Mouse (Mus musculus): Measurements from ENCODE around the gene Tspan32. TPM values are rescaled to one million over a fixed set of nuclear protein-coding genes. Genes with fewer than 3 reads are reported as not detected.

The Tspan32 gene
- polyA plus RNA-seq, 1 experiment from 2014 or later, result 6.8 TPM

DNA sequence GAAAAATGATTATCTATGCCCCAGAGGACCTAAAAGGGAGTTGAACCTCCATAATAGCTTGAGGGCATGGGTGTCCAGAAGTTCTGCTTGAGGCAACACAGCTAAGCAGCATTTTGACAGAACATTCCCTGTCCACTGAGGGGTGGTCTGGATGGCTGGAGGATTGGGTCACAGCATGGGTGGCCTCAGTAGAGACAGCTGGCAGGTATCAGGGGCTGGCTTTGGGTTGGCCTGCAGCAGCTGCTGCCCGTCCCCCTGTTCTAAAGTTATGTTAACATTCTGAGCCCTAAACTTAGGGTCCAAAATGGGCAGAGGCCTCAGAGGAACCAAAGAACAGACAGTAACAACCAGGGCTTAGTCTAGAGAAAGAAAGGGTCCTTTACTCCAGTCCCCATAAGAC, 6.4 kb downstream of the Tspan32 start:
- Histone ChIP-seq H3K4me3 (no peak overlapping the region), H3K4me1 (peaks cover 40% of the 10 kb centered on the region), H3K9me3 (no peaks in the 10 kb centered on the region), H3K27ac (no peak overlapping the region), H3K27me3 (ENCODE audit: poor library complexity, severe bottlenecking) (no peaks in the 10 kb centered on the region), H3K36me3 (replicated peaks) (no peaks in the 10 kb centered on the region)
- 79% methylated on average over 1 of the region's 1 CpGs for WGBS
- DNase-seq (ENCODE audit: extremely low spot score, low spot score), result no peak

DNA sequence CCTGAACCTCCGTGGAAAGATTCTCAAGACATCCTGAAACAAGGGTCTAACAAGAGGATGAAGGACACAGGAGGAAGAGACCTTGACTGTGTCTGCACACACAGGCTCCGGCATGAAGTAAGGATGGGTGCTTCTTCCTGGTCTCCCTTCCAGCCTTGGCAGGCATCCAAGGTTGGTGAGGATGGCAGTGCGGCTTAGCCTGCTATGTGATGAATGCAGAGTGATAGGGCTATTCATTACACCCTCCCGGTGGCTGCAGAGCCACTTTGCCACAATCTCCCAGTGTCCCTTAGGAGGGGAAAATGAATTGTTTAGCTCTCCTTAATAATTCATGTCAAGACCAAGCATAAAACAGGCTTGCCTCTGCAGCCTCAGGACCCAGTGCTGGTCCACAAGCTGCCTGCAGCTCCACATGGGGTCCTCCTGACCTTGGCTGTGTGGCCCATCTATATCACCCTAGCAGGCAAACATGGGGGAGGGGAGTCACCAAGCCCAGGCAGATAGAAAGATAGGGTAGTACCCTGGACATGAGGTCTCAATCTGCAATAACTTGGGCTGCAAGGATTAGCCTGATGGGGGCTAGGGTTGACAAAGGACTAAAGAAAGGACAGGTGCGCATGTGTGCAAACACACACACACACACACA, 7.5 kb downstream of the Tspan32 start:
- no peaks in the 10 kb centered on the region for H3K27me3 ChIP-seq (ENCODE audit: poor library complexity, severe bottlenecking)
- H3K4me1 ChIP-seq, result peaks cover 40% of the 10 kb centered on the region
- H3K4me3 ChIP-seq, result no peak overlapping the region
- WGBS, result 91% methylated on average over 5 of the region's 5 CpGs
- H3K9me3 ChIP-seq, result no peaks in the 10 kb centered on the region
- no peak overlapping the region for H3K27ac ChIP-seq
- H3K36me3 ChIP-seq (replicated peaks), result no peaks in the 10 kb centered on the region
- no peak for DNase-seq (ENCODE audit: extremely low spot score, low spot score)

DNA sequence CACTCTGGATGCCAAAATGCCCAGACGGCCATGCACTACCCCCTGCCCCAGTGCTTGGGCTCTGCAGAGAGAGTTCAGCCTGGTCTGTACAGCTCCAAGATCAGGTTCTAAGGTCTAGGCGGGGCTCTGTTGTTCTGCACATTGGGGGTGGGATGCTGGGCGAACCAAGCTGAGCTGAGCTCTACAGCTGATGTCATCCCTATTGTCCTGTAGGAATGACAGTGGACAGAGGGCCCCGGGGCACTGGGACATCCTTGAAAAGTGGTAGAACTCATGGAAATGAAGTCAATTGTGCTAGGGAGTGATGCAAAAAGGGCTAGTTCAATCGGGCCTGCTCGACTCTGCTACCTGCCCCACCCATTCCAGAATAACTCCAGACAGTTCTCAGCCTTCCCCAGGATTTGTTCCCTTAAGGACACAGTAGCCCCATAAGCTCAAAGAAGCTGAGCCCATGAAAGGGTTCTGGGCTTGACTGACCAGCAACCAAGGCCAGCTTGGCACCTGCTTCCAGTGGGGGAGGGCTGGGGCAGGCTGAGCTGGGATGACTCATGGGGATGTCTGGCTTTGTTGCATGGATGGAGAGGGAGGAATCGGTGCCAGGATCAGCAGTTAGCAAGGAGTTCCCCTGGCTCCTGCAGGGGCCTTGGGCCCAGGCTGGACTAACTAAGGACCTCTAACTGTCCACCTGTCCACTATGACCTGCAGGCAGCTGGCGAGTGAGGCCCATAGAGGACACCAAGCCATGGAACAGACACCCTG, 8.8 kb downstream of the Tspan32 start:
- DNase-seq (ENCODE audit: extremely low spot score, low spot score), result no peak
- H3K27ac ChIP-seq, result 0 out of 2 replicates have a peak overlapping the region, but pooled peaks have one; percentile 20
- no peaks in the 10 kb centered on the region for H3K9me3 ChIP-seq
- no peak overlapping the region for H3K4me3 ChIP-seq
- H3K27me3 ChIP-seq (ENCODE audit: poor library complexity, severe bottlenecking), result no peaks in the 10 kb centered on the region
- 75% methylated on average over 8 of the region's 8 CpGs for WGBS
- no peaks in the 10 kb centered on the region for H3K36me3 ChIP-seq (replicated peaks)
- peaks cover 30% of the 10 kb centered on the region for H3K4me1 ChIP-seq

DNA sequence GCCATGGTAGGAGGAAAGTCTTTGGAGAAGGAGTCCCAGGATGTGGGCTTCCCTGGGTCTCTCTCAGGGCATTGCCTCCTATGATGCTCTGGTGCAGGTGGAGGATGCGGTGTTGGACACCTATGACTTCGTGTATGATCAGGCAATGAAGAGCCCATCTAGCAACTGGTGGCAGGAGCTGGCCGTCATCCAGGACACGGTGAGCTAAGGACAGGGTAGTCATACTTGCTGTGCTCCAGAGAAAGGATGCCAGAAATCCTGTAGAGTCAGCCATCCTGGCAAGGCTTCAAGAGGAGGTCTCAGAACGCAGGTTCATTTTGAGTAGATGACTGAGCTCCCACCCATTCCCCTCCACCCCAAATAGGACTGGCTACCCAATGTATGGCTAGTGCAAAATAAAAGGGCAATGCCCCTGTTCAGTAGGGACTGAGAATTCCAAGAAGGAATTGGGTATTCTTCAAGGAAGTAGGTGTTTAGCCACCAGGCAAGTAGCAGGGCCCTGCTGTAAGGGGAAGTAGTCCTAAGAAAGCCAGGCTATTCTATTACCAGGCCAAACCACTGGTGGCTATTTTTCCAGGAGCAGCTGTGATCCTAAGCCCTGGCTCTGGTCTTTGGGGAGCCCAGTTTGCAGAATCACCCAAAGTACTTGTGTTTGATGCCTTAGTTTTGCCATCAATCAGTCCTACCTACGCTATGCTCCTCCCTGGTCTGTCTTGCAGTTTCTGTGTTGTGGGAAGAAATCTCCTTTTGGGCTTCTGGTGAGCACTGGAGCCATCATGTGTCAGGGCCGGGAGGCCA, 10.2 kb downstream of the Tspan32 start:
- H3K9me3 ChIP-seq, result no peaks in the 10 kb centered on the region
- DNase-seq (ENCODE audit: extremely low spot score, low spot score), result no peak
- H3K36me3 ChIP-seq (replicated peaks), result no peaks in the 10 kb centered on the region
- no peaks in the 10 kb centered on the region for H3K27me3 ChIP-seq (ENCODE audit: poor library complexity, severe bottlenecking)
- no peak overlapping the region for H3K27ac ChIP-seq
- H3K4me1 ChIP-seq, result peaks cover 19% of the 10 kb centered on the region
- H3K4me3 ChIP-seq, result no peak overlapping the region
- WGBS, result 85% methylated on average over 7 of the region's 7 CpGs

DNA sequence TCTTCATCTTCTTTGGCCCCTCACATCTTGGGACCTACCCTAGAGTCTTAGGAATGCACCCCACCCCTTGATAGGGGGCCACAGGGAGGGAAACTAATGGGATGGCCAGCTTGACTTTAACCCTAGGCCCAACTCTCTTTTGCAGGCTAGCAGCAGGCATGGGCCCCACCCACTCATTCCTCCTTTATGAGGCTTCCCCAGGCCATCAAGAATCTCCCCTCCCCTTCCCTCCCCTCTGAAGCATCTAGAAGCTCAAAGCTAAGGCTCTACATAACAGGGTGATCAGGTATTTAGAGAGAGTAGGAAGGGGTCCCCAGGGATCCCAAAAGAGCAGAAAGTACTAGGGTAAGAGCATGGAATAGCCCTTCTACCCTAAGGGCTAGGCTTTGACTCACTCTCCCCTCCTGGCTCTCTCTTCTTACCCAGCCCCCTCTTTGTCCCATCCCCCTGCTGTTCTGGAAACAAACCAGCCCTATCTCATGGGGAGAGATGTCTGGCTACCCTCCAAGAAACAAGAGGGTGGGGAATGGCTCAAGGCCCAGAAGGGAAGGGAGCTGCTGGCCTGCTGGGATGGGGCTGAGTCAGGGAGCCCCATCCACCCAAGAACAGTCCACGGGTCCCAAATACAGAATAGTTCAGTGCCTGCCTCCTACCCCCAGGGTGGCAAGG, 11.0 kb downstream of the Tspan32 start:
- no peaks in the 10 kb centered on the region for H3K9me3 ChIP-seq
- WGBS, result 14% methylated on average over 1 of the region's 1 CpGs
- H3K27me3 ChIP-seq (ENCODE audit: poor library complexity, severe bottlenecking), result no peaks in the 10 kb centered on the region
- H3K27ac ChIP-seq, result no peak overlapping the region
- peaks cover 19% of the 10 kb centered on the region for H3K4me1 ChIP-seq
- no peaks in the 10 kb centered on the region for H3K36me3 ChIP-seq (replicated peaks)
- DNase-seq (ENCODE audit: extremely low spot score, low spot score), result no peak
- no peak overlapping the region for H3K4me3 ChIP-seq

DNA sequence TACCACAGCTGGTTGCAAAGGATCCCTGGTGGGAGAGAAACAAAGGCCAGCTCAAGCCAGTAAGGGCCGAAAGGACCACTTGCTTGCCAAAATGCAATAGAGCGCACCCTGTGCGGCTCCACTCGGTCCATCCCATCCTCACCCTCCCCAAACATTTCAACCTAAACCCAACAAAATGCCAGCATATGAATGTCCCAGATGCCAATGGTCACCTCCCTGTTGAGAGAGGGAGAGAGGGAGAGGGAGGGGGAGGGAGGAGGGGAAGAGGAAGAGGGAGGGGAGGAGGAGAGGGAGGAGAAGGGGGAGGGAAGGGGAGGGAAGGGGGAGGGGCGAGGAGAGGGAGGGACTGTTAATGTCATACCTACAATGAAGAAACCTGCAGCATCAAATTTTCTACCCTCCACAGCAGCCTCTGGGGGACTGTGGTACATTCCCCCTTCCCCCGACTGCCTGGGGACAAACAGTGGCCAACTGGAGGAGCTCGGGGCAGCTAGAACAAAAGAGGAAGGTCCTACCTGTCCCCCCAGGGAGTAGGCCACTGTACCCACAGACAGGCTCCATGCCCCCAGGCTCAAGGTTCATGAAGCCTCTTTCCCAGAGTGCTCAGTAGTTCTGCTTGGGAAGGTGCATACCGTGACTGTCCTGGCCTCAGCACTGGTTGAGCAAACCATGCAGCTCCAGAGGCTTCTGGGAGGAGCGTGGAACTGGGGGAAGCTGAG, 11.7 kb downstream of the Tspan32 start:
- no peaks in the 10 kb centered on the region for H3K9me3 ChIP-seq
- H3K4me3 ChIP-seq, result no peak overlapping the region
- DNase-seq (ENCODE audit: extremely low spot score, low spot score), result no peak
- H3K27ac ChIP-seq, result no peak overlapping the region
- H3K36me3 ChIP-seq (replicated peaks), result no peaks in the 10 kb centered on the region
- H3K27me3 ChIP-seq (ENCODE audit: poor library complexity, severe bottlenecking), result no peaks in the 10 kb centered on the region
- peaks cover 14% of the 10 kb centered on the region for H3K4me1 ChIP-seq
- WGBS, result 58% methylated on average over 8 of the region's 9 CpGs

DNA sequence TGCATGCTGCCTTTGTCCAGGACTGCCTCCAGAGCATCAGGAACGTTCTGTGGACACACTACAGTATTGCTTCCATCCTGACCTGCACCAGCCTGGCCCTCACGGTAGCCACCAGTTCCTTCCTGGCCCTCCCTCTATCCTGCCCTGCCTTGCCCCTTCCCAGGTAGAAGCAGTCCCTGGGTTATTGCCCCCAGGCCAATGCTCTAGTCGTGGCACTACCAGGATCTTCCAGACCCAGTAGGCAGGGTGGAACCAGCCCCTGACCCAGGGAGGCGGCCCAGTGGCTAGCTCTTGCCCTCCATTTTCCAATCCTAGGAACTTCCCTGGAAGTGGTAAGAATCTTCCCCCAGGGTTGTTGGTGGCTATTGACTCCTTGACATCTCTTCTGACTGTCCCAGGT, 12.3 kb downstream of the Tspan32 start:
- no peaks in the 10 kb centered on the region for H3K36me3 ChIP-seq (replicated peaks)
- 77% methylated on average over 4 of the region's 4 CpGs for WGBS
- no peak overlapping the region for H3K4me3 ChIP-seq
- no peaks in the 10 kb centered on the region for H3K9me3 ChIP-seq
- H3K27me3 ChIP-seq (ENCODE audit: poor library complexity, severe bottlenecking), result no peaks in the 10 kb centered on the region
- no peak overlapping the region for H3K27ac ChIP-seq
- DNase-seq (ENCODE audit: extremely low spot score, low spot score), result no peak
- peaks cover 14% of the 10 kb centered on the region for H3K4me1 ChIP-seq

DNA sequence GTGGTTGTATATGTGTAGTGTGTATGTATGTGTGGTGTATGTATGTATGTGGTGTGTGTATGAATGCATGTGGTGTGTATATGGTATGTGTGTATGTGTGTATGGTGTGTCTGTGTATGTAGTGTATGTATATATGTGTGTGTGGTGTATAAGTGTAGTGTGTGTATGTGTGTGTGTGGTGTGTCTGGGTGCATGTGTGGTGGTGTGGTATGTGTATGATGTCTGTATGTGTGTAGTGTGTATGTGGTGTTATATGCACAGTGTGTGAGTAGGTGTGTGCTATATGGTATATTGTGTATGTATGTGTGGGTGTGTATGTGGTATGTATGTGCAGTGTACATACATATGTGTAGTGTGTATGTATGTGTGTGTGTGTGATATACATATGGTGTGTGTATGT, 15.2 kb downstream of the Tspan32 start:
- no peak overlapping the region for H3K27ac ChIP-seq
- no peaks in the 10 kb centered on the region for H3K9me3 ChIP-seq
- H3K27me3 ChIP-seq (ENCODE audit: poor library complexity, severe bottlenecking), result no peaks in the 10 kb centered on the region
- no peak for DNase-seq (ENCODE audit: extremely low spot score, low spot score)
- peaks cover 10% of the 10 kb centered on the region for H3K4me1 ChIP-seq
- 0 out of 2 replicates have a peak, but pooled peaks cover under 1% of the 10 kb centered on the region for H3K36me3 ChIP-seq (replicated peaks)
- H3K4me3 ChIP-seq, result no peak overlapping the region

DNA sequence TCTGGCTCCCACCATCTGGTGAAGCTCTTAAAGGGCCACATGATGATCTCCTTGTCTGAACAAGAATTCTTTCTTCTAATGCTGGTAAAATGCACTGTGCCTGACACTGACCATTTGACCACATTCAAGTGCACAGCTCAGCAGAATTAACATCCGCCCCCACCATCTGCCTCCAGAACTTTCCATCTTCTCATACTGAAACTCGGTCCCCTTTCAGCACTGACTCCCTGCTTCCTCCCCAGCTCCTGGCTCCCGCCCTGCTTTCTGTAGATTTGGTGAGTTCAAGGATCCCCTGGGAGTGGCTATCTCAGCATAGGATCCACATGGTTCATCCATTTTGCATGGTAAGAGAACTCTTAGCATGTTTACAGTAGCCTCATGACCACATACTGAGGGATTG, 15.9 kb downstream of the Tspan32 start:
- no peak overlapping the region for H3K27ac ChIP-seq
- no peaks in the 10 kb centered on the region for H3K9me3 ChIP-seq
- H3K4me3 ChIP-seq, result no peak overlapping the region
- no peak for DNase-seq (ENCODE audit: extremely low spot score, low spot score)
- H3K27me3 ChIP-seq (ENCODE audit: poor library complexity, severe bottlenecking), result no peaks in the 10 kb centered on the region
- H3K36me3 ChIP-seq (replicated peaks), result 0 out of 2 replicates have a peak, but pooled peaks cover 2% of the 10 kb centered on the region
- WGBS, result 79% methylated on average over 3 of the region's 3 CpGs
- peaks cover 7% of the 10 kb centered on the region for H3K4me1 ChIP-seq

DNA sequence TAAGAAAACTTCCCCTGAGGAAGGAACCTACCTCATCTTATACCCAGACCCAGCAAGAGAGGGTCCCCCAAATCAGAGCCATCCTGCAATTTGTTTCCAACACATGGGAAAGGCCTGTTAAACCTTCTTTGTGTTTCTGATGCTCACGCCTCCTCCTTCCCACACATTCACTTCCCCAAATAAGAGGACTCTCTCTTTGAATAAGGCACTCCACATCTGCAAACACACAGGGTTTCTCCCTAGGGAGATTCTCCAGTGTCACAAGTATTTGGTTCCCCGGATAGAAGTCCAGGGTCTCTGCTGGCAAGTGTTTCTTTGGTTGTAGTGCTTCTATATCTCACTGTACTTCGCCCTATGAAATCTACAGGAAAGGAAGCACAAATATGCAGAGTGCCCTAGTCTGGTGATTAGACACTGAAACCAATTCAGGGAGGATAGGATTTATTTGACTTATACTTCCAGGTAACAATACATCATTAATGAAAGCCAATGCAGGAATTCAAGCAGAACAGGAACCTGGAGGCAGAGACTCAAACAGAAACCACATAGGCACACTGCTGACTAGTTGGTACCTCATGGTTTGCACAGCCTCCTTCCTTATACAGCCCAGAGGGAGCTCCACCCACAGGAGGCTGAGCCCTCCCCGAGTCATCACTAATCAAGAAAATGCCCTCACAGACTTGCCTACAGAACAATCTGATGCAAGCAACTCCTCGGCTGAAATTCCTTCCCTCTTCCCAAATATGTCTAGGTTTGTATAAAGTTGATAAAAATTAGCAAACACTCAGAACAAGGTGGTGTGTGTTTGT, 16.7 kb downstream of the Tspan32 start:
- no peak for DNase-seq (ENCODE audit: extremely low spot score, low spot score)
- H3K36me3 ChIP-seq (replicated peaks), result 0 out of 2 replicates have a peak, but pooled peaks cover 2% of the 10 kb centered on the region
- H3K9me3 ChIP-seq, result no peaks in the 10 kb centered on the region
- no peaks in the 10 kb centered on the region for H3K27me3 ChIP-seq (ENCODE audit: poor library complexity, severe bottlenecking)
- H3K4me3 ChIP-seq, result no peak overlapping the region
- no peaks in the 10 kb centered on the region for H3K4me1 ChIP-seq
- 75% methylated on average over 5 of the region's 5 CpGs for WGBS
- no peak overlapping the region for H3K27ac ChIP-seq

DNA sequence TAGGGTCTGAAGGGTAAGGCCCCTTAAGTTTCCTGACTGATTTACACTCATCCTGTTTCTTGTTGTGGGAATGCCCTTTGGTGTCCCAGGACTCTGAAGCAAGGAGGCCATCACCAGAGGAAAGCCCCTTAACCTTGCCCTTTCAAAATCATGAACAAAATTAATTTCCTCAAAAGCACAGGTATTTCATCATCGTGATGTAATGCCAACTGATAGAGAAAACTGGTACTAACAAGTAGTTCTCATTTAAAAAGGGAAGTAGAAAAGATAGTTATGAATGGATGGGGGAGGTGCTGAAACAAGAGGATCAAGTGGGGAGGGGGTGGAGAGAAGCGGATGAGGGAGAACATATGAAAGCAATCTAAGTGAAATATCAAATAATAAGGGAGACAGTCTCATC, 18.7 kb downstream of the Tspan32 start:
- no peak overlapping the region for H3K4me3 ChIP-seq
- no peak overlapping the region for H3K27ac ChIP-seq
- H3K36me3 ChIP-seq (replicated peaks), result 0 out of 2 replicates have a peak, but pooled peaks cover 2% of the 10 kb centered on the region
- no peak for DNase-seq (ENCODE audit: extremely low spot score, low spot score)
- H3K9me3 ChIP-seq, result no peaks in the 10 kb centered on the region
- WGBS, result 95% methylated on average over 2 of the region's 2 CpGs
- H3K27me3 ChIP-seq (ENCODE audit: poor library complexity, severe bottlenecking), result no peaks in the 10 kb centered on the region
- no peaks in the 10 kb centered on the region for H3K4me1 ChIP-seq

Measured in forebrain, embryonic 10.5 days (tissue).